Mouse (Mus musculus): ENCODE data around the gene Spaar.

Gene Spaar

DNA sequence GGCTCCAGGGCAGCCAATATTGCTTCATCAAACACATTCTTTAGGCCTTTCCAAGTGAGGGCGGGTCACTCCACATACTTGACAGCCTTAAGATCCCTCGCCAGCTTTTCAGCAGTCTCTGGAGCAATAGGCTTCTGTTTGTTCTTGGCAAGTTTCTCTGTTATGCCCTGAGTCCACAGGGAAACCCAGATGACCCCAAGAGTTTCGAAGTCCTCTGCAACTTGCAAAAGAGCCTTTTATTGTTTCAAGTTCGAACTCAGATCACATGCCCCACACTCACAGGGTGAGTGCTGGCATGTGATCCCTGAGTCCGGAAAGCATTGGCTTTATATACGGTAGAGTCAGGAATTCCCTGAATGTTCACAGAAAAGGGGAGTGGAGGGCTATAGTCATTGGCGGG is 69.1 kb downstream of the Spaar start:
- no peak for DNase-seq (ENCODE audit: low read depth)

Measured in naive thymus-derived CD4-positive, alpha-beta T cell, adult 2 months (primary cell).